Mouse (Mus musculus): ENCODE data around the gene Rfx2.

DNA sequence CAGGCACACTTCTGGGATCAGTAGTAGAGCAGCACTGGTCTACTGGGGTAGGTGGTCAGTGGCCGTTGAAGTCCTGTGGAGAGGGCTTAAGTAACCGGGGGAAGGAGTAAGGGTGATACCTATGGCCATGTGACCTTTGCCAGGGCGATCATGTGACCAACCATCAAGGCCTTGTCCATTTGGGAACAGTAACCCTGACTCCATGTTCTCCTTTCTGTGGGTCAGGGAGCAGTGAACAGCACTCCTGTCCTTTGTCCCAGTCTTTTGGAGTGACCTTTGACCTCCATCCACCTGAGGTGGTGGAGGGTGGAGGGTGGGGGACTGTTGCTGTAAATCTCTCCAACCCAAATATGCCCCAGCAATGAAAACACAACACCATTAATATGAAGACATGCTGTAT lies 45.7 kb upstream of the Rfx2 start:
- no peak for TF ChIP-seq POLR2A (IDR thresholded peaks at IDR 0.05; ENCODE audit: low read depth, low read length)
- no peak for TF ChIP-seq CTCF (IDR thresholded peaks at IDR 0.05; ENCODE audit: extremely low read depth, insufficient read depth, insufficient read length, insufficient replicate concordance)
